15 mouse cellular contexts compared by ENCODE assay signal in the genomic region with DNA sequence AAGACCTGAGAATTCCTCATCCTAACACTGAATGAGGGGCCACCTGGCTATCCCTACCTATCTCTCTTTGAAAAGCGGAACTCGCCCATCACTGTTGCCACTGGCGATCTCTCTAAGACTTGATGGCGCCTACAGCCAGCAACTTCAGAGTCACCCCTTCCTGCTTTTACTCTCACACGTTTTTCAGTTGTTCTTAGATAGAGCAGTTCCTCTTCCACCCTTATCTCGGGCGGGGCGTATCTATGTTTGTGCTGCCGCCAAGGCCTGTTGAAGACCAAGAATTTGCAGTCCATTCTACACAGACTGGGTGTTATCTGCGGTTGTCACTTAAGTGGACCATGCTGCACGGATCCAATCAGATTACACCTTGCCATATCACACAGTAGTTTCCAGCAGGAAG.
DNase-seq lines count a peak whose midpoint lies in the region; ATAC-seq lines count a peak whose summit lies in the region.
"Had no signal": no experiment of that assay in that cellular context is flagged by ENCODE, and none has a peak within 500 bp of the region (broad histone marks: within the 10 kb centered on the region; RNA-seq: fewer than 3 reads in every experiment).

No protein-coding gene starts in this region.

- peak; percentile 93 for DNase-seq in heart, adult 11 months
- no peak for DNase-seq in heart, adult 9 months (ENCODE audit: low spot score in 2 of 2)
- peak; percentile 26 for DNase-seq in ovary, adult 18-20 months (ENCODE audit: low spot score)
- DNase-seq in ovary, postnatal 14 days (ENCODE audit: low spot score): no peak
- peak; percentile 60 for DNase-seq in liver
- DNase-seq in urinary bladder, postnatal 25 days (ENCODE audit: low spot score): no peak
- DNase-seq in retina, postnatal 1 day: no peak
- DNase-seq: adrenal gland, adult 8-10 months; cerebellum, adult 9-11 months; gastrocnemius, postnatal 14 days; kidney, postnatal 10 days; lung, postnatal 14 days; thymus, postnatal 25 days had no signal

- ATAC-seq in megakaryocyte-erythroid progenitor cell, adult 5-6 weeks (replicated peaks; ENCODE audit: low FRiP score, low TSS enrichment, poor library complexity, severe bottlenecking): peak; percentile 83
- ATAC-seq: inflammation-experienced regulatory T-cells, adult 6 months had no signal

Comparison
In these comparisons a context has a peak if more than half of its experiments do, and no peak if none do; other contexts are left out.
1. DNase-seq: peak in heart, adult 11 months (single experiment), ovary, adult 18-20 months (single experiment) and liver (single experiment); none in heart, adult 9 months (0 of 2), ovary, postnatal 14 days (single experiment), urinary bladder, postnatal 25 days (single experiment) and retina, postnatal 1 day (single experiment).